Mouse (Mus musculus) adrenal gland, adult 8-10 months (tissue): ENCODE data around the gene Fabp1. TPM values are rescaled to one million over a fixed set of nuclear protein-coding genes. Genes with fewer than 3 reads are reported as not detected.

Experiments
- DNase-seq: peaks from one replicate; pipeline ENCODE4 v3.0.0; 2022
- total RNA-seq, 4 experiments: library from RNA; stranded (reverse); gene quantifications; 2 replicates each; pipeline ENCODE4 v1.2.4; 2022

The Fabp1 gene
- total RNA-seq, result 1 to 10 TPM in 1 of 4 experiments, not detected in 3; 1.2 TPM

DNA sequence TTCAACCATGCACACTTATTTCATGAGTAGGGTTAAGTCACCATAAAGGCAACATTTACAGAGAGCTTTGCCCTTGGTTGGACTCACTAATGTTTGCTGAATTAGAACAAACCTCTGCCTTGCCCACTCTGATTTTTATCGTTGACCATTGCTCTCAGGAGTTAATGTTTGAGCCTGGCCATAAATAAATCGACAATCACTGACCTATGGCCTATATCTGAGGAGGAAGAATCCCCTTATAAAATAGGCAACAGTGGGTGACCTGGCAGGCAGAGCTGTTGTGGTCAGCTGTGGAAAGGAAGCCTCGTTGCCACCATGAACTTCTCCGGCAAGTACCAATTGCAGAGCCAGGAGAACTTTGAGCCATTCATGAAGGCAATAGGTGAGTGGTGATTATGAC lies at the start of gene Fabp1:
Fabp1 (plus strand) TSS at position 216 of the 400 bp plus-strand sequence.
- no peak for DNase-seq

DNA sequence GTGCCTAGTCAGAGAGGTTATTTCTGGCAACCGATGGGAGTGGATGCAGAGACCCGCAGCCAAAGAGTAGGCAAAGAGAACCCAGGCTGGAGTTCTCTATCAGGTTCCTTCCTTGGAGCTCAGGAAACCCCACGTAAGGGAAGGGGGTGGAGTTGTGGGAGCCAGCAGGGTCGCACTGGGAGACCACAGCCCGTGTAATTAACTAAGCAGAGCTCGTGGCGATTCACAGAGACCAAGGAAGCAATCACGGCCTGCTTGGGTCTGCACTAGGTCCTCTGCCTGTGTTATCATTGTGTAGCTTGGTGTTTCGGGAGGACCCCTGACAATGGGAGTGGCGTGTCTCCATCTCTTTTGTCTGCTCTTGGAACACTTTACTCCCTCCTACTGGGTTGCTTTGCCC lies 48.5 kb upstream of the Fabp1 start:
- no peak for DNase-seq

DNA sequence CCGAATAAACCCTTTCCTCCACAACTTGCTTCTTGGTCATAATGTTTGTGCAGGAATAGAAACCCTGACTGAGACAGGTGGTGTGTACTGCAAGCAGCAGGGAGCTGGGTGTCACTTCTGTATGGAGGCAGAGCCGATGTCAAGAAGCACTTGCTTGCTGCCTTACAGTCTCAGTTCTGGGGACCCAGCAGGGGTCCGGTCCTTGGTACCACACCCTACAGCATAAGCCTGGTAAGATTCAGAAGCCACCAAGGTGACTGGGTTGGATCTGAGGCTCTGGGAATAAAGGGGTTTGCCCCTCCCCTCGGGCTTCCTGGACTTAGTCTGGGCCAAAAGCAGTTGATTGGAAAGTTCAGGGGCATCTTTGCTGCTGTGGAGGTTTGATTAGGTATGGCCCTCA lies 46.1 kb upstream of the Fabp1 start:
- DNase-seq, result no peak

DNA sequence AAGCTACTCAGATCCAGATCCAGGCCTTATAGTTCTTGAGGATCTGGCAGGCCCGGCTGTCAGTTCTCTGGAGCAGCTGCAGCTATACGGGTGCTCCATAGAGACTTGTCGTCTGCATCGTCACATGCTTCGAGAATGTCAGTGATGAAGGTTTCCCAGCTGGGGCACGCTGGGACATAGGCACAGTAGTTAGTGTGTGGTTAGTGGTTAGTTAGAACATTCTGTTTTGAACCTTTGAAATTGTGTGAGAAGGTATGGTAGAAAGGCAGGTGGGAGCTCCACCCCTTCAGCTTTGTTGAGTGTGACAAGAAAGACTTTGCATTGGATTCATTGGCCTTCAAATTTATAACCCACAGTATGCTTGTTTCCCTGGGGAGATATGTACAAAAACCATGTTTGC lies 44.8 kb upstream of the Fabp1 start:
- no peak for DNase-seq

DNA sequence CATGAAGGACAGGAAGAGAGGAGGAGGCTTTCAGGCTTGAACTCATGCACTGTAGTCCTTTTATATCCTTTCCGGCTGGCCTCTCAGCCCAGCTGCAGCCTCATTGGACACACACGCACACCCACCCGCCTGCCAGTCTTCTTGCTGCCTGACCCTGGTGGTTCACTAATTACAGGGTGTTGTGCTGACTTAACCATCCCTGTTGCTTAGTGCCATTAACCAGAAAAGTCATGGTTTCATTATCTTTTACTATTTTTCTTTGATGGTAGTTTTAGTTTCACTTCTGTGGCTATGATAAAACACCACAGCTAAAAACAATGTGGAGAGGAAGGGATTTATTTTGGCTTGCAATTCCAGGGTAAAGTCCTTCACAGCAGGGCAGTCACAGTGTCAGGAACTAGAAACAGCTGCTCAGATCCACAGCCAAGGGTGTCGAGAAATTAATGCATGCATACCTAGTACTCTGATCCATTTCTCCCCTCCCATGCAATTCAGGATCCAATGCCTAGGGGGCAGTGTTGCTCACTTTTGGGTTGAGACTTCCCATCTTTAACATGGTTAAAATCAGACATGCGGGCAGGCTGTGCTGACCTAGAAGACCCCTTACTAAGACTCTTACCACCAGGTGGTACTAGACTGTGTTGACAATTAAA lies 42.8 kb upstream of the Fabp1 start:
- no peak for DNase-seq

DNA sequence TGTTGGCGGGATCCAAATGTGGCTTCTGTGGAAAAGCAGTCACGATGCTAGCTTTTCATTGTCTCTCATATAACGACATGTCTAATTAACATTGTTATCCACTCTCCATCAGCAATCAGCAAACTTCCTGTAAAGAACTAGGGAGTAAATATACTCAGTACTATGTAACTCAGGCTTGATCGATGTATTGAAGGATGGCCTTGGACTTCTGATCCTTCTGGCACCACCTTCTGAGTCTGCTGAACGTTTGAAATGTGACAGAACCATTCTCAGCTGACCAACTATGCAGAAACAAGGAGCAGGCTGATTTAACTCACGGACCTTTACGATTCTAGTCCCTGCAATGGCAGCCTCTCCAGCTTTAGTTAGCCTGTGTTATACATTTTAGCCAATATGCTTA lies 38.3 kb upstream of the Fabp1 start:
- no peak for DNase-seq

DNA sequence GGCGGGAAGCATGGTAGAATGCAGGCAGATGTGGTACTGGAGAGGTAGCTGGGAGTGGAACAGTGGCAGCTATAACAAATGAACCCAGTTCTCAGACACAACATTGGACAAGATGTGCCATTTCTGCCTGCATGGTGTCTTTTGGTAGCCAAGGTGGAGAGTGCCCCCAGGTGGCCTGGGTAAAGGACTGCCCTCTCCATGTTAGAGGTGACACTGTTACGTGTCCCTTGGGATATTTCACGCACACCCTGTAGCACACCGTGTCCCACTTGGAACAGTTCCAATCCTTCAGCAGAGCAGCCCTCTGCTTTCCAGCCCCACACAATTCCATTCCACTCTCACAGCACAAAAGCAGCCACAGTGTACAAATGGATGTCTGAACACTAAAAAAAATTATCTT lies 37.4 kb upstream of the Fabp1 start:
- DNase-seq, result no peak

DNA sequence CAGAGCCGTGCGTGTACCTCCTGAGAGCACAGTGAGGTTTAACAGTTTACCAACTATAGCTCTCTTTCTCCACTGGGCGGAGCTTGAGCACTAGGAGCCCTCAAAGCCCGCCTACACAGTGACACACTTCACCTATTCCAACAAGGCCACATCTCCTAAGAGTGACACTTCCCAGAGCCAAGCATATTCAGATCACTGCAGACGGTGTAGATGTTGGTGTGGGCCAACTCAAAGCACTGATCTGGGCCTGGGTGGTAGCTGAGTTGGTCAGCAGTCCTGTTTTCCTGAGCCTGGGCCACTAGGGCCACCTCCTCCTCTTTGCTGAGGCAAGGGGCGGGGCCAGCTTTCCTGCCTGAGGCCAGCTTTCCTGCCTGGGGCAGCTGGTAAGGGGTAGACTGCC lies 35.2 kb upstream of the Fabp1 start:
- DNase-seq, result no peak

DNA sequence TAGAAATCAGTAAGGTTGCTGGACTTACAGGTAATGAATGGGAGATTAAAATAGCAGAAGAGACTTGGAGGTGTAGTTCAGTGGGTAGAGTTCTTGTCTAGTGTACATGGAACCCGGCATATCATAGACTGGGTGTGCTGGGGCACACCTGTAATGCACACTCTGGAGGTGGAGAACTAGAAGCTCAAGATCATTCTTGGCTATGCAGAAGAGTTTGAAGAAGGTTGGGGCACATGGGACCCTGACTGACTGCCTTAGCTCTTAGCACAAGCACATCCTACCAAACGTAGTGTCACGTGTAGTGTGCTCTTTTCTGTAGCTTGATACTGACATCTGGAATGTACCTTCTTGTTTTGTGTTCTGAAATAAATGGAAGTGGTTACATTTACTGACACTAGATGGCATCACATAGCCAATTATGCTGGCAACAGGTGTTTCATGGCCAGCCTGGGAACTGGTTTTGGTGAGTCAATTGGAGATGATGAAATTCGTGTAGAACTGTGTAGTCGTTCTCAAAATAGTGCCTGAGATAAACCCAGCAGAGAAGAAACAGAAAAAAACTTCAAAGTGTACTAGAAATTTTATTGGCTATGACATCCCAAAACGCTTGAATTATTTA lies 33.0 kb upstream of the Fabp1 start:
- no peak for DNase-seq

DNA sequence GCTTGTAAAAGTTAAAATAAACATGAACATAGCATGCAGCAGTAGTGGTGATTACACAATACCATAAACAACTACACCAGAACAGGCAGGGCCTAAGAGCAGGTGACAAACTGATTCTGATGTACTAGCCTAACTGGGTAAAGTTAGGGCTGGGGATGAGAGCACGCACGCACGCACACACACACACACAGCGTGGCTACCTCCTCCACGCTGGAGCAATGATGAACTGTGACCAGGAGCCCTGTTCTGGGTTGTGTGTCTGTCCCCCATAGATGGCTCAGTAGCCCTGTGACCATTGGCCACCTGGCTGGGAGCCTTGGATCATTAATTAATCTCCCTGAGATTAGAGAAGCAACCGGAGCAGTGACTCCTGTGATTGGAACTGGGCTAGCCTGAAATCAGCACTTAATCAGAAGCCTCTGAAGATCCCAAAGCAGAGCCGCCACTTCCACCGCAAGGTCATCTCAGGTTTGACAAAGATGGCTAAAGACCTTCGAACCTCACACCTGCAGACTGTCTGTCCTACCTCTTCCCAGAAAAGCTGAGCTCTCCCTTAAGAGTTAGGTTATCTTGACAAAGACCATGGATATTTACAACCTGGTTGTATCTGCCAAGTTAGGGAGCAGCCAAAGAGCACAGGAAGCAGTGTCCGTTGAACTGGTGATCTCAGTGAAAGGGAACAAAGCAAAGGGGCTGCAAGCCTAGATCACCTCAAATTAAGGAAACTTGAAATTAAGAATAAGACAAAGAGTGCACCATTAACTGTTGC lies 26.6 kb upstream of the Fabp1 start:
- DNase-seq, result no peak

DNA sequence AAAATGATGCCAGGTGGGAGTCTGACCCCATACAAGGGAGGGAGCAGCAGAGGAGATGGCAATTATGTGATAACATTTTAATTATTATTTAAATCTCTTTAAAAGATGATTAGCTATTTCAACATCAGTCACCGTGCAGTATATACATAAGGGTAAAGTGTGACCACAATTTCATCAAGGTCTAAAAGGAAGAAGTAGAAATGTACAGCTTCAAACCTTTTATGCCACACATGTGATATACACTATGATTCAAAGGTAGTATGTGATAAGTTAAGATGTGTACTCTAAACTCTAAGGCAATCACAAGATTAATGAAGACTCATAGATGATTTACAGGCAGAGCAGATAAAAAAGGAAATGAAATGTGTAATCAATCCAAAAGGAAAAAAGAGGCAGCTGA lies 19.0 kb upstream of the Fabp1 start:
- DNase-seq, result no peak

DNA sequence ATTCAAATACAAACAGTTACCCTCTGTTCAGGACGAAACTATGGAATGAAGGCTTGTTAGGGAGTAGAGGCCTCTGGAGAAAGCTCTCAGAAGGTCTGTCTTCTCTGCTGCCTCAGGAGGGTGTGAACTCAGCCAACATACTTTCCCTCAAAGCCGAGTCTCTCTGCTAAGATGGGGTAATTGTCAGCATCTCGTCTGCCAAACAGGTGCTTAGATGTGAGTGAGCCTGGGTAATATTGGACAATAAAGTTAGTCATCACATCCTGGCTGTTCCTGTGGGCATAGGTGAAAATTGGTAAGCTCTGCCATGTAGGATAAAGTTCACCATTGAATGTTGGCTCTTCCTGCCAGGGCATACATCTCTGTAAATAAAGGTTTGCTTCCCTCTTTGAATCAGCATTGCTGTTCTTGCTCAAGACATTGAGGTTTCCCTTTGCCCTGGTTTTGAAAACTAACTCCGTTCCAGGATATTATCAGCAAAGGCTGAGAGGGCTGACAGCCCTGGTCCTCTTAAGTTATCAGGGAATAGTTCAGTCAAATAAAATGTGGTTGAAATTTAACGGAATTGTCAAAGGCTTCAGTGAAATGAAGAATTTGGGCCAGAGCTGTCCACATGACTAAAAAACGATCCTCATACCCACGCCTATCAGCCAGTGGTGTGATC lies 14.6 kb upstream of the Fabp1 start:
- DNase-seq, result no peak

DNA sequence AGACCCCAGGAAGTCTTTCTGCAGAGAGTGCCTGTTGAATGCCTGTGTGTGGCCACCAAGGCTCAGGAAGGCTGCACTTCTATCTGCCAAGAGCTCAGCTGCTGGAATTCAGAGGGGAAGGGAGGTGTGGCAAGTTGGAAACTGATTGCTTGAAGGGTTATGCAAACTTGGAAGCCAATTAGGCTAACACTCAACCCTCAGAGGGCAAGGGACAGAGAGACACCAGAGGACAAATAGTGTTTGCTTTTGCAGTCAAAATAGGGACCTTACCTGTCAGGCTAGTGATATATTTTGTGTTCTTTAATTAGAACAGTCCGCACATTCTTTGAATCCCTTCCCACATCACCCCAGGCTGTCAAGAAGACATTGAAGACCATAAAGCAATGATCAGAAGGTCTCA lies 10.0 kb upstream of the Fabp1 start:
- DNase-seq, result no peak

DNA sequence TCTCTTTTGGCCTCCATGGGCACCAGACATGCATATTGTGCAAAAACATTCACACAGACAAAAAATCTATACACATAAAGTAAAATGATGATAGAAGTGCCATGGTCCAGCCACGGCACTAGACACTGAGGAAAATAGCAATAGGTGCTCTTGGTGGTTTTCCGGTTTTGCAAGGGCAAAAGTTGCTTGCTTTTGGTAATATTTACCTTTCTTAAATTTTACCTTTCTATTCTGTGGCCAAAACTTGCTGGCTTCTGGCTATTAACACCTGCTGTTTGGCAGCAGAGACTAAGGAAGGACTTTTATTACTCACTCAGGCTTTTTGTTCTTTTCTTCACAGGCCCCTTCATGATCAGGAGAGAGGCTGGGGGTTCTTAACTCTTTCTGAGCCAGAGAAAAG lies 9.1 kb upstream of the Fabp1 start:
- DNase-seq, result no peak

DNA sequence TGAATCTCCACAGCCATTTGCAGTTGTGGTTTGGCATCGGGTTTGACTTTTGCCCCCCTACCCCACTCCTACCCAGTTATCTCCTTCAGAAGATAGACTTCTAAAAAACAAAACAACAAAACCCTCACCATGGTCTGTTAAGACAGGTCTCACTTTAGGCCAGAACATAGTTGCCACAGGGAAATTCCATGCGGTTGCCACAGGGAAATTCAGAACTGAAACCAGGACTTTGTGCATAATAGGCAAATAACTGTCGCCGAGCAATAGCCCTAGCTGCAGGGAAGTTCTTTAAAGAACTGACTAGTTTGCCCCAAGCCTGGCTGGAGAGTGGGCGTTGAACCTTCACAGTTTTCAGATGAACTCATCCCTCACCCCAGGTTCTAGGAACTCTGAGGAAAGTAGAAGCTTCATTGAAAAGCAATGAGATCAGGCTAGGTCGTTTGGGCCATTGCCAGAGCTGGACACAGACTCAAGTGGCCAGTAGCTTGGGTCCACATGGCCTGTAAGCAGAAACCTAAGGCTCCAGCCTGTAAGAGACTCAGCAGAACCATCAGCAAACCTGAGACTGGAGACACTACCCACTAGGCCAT lies 6.4 kb upstream of the Fabp1 start:
- no peak for DNase-seq

DNA sequence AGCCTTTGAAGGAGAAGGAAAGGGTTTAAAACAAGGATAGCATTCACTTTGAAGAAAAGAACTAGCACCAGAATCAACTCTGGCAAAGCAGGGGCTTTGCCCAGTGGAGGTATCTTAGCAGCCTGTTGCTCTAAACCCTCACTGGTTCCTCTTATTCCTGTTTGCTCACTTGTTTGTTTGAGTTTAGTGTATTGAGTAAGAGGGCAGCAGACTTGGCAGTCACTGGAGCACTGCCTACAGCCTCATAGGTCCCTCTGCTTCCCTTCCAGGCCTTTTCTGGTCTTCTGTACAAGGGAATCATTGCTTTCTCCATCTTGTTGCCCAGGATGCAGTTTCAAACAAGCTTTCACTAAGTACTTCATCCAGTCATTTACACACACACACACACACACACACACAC lies 3.5 kb upstream of the Fabp1 start:
- no peak for DNase-seq

DNA sequence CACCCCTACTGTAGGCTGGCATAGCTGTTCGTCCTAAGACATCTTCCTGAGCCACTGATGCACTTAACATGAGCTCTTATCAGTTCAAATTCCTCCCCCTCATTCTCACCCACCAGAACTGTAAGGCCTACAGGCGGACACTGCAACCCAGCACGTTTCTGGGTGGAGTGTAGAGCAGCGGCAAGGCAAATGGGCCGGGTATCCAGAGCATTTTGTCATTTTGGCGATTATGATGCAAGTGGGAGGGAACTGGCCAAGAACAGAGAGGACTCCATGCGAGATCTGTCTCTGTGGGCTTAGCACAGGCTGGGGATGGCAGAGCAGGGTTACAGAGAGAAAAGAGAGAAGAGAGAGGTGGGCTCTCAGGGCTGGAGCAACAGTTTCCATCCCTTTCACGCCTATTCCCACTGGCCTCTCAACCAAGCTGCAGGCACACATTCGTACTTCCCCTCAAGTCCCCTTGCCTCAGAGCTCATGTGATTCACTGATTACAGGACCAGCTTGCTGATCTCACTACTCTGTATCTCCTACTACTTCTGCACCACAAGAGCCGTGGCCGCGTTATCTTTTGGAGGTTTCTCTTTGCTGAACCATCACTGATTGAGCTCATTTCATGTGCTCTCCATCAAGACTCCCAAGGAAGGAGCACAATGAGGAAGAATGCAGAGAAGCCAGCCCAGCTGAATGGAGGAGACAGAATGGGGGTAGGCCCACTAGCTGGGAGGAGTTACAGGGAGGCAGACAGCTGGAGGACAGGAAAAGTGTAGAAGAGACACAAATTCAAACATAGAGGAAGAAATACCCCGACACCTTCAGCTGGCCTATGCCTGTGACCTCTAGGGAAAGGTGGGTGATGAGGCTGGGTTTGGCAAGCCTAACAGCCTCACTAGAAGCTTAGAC lies 1.7 kb upstream of the Fabp1 start:
- no peak for DNase-seq

DNA sequence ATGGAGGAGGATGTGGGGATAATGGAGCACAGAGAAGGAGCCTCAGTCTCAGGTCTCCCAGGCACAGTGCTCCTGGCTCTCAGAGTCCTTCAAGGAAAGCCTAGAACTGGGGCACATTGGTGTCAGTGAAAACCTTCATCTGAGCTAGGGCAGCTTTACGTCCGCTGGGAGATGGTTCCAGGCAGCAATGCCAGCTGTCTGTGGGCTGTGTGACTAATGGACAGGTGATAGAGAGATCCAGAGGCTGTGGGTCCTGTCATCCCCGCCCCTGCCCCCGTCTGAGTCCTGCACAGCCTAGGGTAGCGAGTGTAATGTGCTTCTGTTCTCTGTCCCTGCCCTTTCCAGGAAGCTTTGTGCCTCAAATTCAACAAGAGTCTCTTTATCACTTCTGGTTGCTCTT lies 2.3 kb downstream of the Fabp1 start:
- no peak for DNase-seq

DNA sequence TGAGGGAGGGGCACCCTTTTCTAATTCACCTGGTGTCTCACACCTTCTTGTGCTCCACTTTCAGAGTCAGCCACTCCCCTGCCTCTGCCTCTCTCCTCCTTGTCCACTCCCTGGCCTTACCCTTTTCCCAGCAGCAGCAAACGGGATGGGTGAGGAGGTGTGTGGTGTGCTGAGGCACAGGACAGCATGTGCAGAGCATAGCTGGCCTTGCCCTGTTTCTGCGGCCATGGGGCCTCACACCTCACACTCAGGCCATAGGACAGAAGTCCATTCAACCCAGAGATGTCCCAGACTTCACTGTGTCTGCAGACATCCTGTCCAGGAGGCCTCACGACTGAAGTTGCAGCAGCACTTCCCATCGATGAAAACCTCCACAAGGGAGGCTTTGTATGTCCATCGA lies 4.0 kb downstream of the Fabp1 start:
- no peak for DNase-seq

DNA sequence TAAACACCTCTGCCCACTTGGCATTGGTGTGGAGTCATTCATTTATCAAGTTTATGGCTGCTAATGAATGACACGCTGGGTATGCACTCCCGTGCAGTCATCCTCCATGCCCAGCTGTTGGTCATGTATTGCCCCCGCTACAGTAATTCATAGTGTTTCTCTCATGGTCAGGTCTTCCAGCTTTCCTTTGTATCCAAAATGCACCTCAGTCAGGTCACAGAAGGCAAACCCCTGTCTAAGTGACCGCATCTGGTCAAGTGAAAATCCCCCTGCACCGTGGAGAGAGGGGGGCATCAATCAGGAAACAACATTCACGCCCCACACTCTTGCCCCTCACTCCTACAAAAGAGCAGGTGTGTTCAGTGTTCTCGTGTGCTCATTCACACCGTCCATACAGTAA lies 4.5 kb downstream of the Fabp1 start:
- no peak for DNase-seq

DNA sequence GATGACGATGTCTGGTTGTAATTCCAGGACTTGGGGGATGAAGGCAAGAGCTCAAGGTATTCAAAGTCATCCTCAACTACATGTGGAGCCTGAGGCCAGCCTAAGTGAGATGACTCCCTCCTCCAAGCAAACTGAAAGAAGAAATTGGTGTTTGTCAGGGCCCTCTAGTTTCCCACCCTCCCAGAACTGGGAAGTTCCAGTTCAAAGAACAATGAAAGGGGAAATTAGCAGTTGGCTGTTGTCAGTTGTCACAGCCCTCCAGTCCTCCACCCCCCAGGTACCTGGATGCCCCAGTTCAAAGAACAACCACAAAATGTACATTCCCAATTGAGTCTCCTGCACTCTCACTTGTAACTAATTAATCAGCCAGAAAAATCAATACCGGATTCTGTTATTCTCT lies 9.1 kb downstream of the Fabp1 start:
- DNase-seq, result no peak

DNA sequence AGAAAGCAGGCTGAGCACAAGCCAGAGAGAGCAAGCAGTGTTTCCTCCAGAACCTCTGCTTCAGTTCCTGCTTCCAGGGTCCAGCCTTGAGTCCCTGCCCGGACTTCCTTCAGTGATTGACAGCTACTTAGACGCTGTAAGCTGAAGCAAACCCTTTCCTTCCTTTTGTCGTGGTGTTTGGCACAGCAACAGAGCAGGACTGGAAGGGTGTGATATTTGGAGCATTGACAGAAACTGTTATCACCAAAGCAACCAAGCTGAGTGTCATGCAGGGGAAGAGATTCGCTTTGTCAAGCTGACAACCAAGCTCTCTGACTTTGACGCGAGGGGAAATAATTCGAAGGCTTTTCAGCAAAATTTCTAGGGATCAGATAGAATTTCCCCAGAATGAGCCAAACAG lies 12.3 kb downstream of the Fabp1 start:
- DNase-seq, result no peak
